Mouse (Mus musculus): ENCODE results near the gene Slc6a1. TPM values are rescaled to one million over a fixed set of nuclear protein-coding genes. Genes with fewer than 3 reads are reported as not detected.

Slc6a1 gene
- total and polyA plus RNA-seq, 3 experiments: 0.04 TPM; not detected in 2

- peaks cover 94% of the 10 kb centered on the region for H3K27me3 ChIP-seq (replicated peaks)
- TF ChIP-seq USF2 (conservative IDR thresholded peaks at IDR 0.05; ENCODE audit: low read depth, low read length): no peak
- TF ChIP-seq USF1 (IDR thresholded peaks at IDR 0.05; ENCODE audit: low read depth, low read length): no peak
- no peak for TF ChIP-seq PAX5 (IDR thresholded peaks at IDR 0.05; ENCODE audit: low read length)
- no peak for TF ChIP-seq MAZ (IDR thresholded peaks at IDR 0.05; ENCODE audit: low read depth, low read length)
- TF ChIP-seq RAD21 (IDR thresholded peaks at IDR 0.05; ENCODE audit: low read depth, low read length): no peak
- TF ChIP-seq ZKSCAN1 (IDR thresholded peaks at IDR 0.05; ENCODE audit: borderline replicate concordance, low read depth, low read length): no peak
- no peak for TF ChIP-seq HCFC1 (IDR thresholded peaks at IDR 0.05; ENCODE audit: low read depth, low read length)
- no peak for TF ChIP-seq CHD2 (IDR thresholded peaks at IDR 0.05; ENCODE audit: low read length)
- TF ChIP-seq RCOR1 (conservative IDR thresholded peaks at IDR 0.05; ENCODE audit: low read depth, low read length): no peak
- TF ChIP-seq CHD1 (IDR thresholded peaks at IDR 0.05; ENCODE audit: low read depth, low read length): no peak
- TF ChIP-seq CTCF (conservative IDR thresholded peaks at IDR 0.05 in 1 of 2, IDR thresholded peaks at IDR 0.05 in 1 of 2; ENCODE audit: low read depth in 2 of 2, low read length in 2 of 2): no peak
- TF ChIP-seq NRF1 (IDR thresholded peaks at IDR 0.05; ENCODE audit: low read depth, low read length): no peak
- TF ChIP-seq SMC3 (IDR thresholded peaks at IDR 0.05; ENCODE audit: low read depth, low read length): no peak
- TF ChIP-seq MYC (IDR thresholded peaks at IDR 0.05; ENCODE audit: low read depth, low read length): no peak
- TF ChIP-seq MAFK (IDR thresholded peaks at IDR 0.05; ENCODE audit: insufficient replicate concordance, low read length): no peak
- TF ChIP-seq TCF12 (IDR thresholded peaks at IDR 0.05; ENCODE audit: low read depth, low read length): no peak
- TF ChIP-seq NELFE (IDR thresholded peaks at IDR 0.05; ENCODE audit: low read depth, low read length): no peak
- no peak for TF ChIP-seq IRF4 (IDR thresholded peaks at IDR 0.05; ENCODE audit: low read depth, low read length)
- DNase-seq (ENCODE audit: extremely low read depth): no peak
- no peaks in the 10 kb centered on the region for H3K4me1 ChIP-seq (ENCODE audit: control insufficient read depth in 1 of 2, insufficient read depth in 2 of 2)
- H3K36me3 ChIP-seq (replicated peaks in 1 of 2; ENCODE audit: control insufficient read depth in 1 of 2, insufficient read depth in 1 of 2, low read length in 1 of 2): no peaks in the 10 kb centered on the region
- H3K4me3 ChIP-seq (replicated peaks in 1 of 3; ENCODE audit: low read depth in 2 of 3, low read length in 2 of 3, poor library complexity in 1 of 3): no peak overlapping the region
- H3K79me2 ChIP-seq (replicated peaks; ENCODE audit: control insufficient read depth, extremely low read depth, insufficient read depth, poor library complexity, severe bottlenecking): no peaks in the 10 kb centered on the region
- no peak overlapping the region for H3K9ac ChIP-seq (ENCODE audit: insufficient read depth, low read depth)
- H3K27ac ChIP-seq (ENCODE audit: insufficient read depth, low read depth): no peak overlapping the region
- H3K9me3 ChIP-seq (replicated peaks; ENCODE audit: low read length): no peaks in the 10 kb centered on the region
- no peak overlapping the region for H3K4me2 ChIP-seq (ENCODE audit: insufficient read depth, low read depth, poor library complexity, severe bottlenecking)
- in situ Hi-C loops (cut with MboI; ENCODE audit: low pct_ligation_motif_present, low pct_unique_long_range_greater_than_20kb, low sequenced_read_pairs) (no loop called here), dilution Hi-C loops (cut with MboI; ENCODE audit: extremely low pct_ligation_motif_present, extremely low pct_unique_long_range_greater_than_20kb, low sequenced_read_pairs) (no loop called here)
These were observed 3.0 kb downstream of the Slc6a1 start for GRCm38 (mm10) chr6:114285424-114285823.

GRCm38 (mm10) chr6:114289106-114289505 lies 6.7 kb downstream of the Slc6a1 start:
- Histone ChIP-seq H3K9ac (ENCODE audit: insufficient read depth, low read depth) (no peak overlapping the region), H3K27ac (ENCODE audit: insufficient read depth, low read depth) (no peak overlapping the region; the same call in 1 of the 2 replicates), H3K27me3 (replicated peaks) (peaks cover 91% of the 10 kb centered on the region), H3K4me2 (ENCODE audit: insufficient read depth, low read depth, poor library complexity, severe bottlenecking) (no peak overlapping the region), H3K4me3 (replicated peaks in 1 of 3; ENCODE audit: low read depth in 2 of 3, low read length in 2 of 3, poor library complexity in 1 of 3) (no peak overlapping the region), H3K4me1 (ENCODE audit: control insufficient read depth in 1 of 2, insufficient read depth in 2 of 2) (peaks cover 0 to 10% of the 10 kb centered on the region in 2 experiments; a peak in 1 of 4 replicates), H3K36me3 (replicated peaks in 1 of 2; ENCODE audit: control insufficient read depth in 1 of 2, insufficient read depth in 1 of 2, low read length in 1 of 2) (no peaks in the 10 kb centered on the region), H3K9me3 (replicated peaks; ENCODE audit: low read length) (no peaks in the 10 kb centered on the region), H3K79me2 (replicated peaks; ENCODE audit: control insufficient read depth, extremely low read depth, insufficient read depth, poor library complexity, severe bottlenecking) (no peaks in the 10 kb centered on the region)
- dilution Hi-C loops (cut with MboI; ENCODE audit: extremely low pct_ligation_motif_present, extremely low pct_unique_long_range_greater_than_20kb, low sequenced_read_pairs) (no loop called here), in situ Hi-C loops (cut with MboI; ENCODE audit: low pct_ligation_motif_present, low pct_unique_long_range_greater_than_20kb, low sequenced_read_pairs) (no loop called here)
- DNase-seq (ENCODE audit: extremely low read depth): no peak
- TF ChIP-seq BHLHE40 (IDR thresholded peaks at IDR 0.05; ENCODE audit: low read depth, low read length): no peak
- no peak for TF ChIP-seq ZC3H11A (IDR thresholded peaks at IDR 0.05; ENCODE audit: low read depth, low read length)
- no peak for TF ChIP-seq TBP (conservative IDR thresholded peaks at IDR 0.05; ENCODE audit: low read depth, low read length)
- no peak for TF ChIP-seq UBTF (IDR thresholded peaks at IDR 0.05; ENCODE audit: low read depth, low read length)
- no peak for TF ChIP-seq RCOR1 (conservative IDR thresholded peaks at IDR 0.05; ENCODE audit: low read depth, low read length)
- no peak for TF ChIP-seq TCF12 (IDR thresholded peaks at IDR 0.05; ENCODE audit: low read depth, low read length)
- no peak for TF ChIP-seq PAX5 (IDR thresholded peaks at IDR 0.05; ENCODE audit: low read length)
